Mouse (Mus musculus): ENCODE results near the gene Capn13.

DNA sequence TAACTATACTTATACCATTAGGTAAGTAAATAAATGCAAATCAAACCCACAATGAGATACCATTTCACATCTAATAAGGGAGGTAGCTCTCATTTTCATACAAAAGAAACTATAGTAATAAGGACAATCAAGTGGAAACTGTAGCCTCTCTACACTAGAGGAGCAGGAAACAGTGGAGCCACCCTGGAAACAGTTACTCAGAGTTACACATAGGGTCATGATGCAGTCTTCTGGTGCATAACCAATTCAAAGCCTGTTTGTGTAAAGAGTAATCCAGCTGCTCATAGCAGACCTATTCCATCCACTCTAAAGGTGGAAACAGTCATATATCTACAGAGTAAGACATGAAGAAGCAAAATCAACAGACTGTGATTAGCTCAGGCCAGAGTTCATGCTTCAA lies 48.4 kb upstream of the Capn13 start:
- no peak for TF ChIP-seq CTCF (IDR thresholded peaks at IDR 0.05; ENCODE audit: low read depth)
- TF ChIP-seq EP300 (IDR thresholded peaks at IDR 0.05; ENCODE audit: low read depth), result no peak
